Mouse (Mus musculus) embryonic facial prominence, embryonic 12.5 days (tissue): ENCODE data around the gene Sash3. TPM values are rescaled to one million over a fixed set of nuclear protein-coding genes. Genes with fewer than 3 reads are reported as not detected.

ENCODE experiments used
- ATAC-seq: fragments of 200-750 bp; cut with Nextera tagmentation; 2 replicates; pipeline ENCODE4 v1.8.0; 2017; ENCODE audit not compliant: insufficient number of reproducible peaks, insufficient read depth, low FRiP score, low TSS enrichment
- H3K27ac ChIP-seq: fragments of 300-500 bp; sonication (generic); 2 replicates; pipeline ENCODE4 v1.5.1; 2016; ENCODE audit warnings: mild to moderate bottlenecking
- H3K27me3 ChIP-seq: fragments of 300-500 bp; sonication (generic); 2 replicates; pipeline ENCODE4 v1.6.1; 2016; ENCODE audit warnings: mild to moderate bottlenecking, moderate library complexity
- H3K36me3 ChIP-seq: fragments of 300-500 bp; sonication (generic); 2 replicates; pipeline ENCODE4 v1.6.1; 2016; ENCODE audit warnings: mild to moderate bottlenecking
- H3K4me1 ChIP-seq: fragments of 300-500 bp; sonication (generic); 2 replicates; pipeline ENCODE4 v1.6.1; 2016
- H3K4me2 ChIP-seq: fragments of 300-500 bp; sonication (generic); replicated peaks from 2 replicates; pipeline ENCODE4 v1.6.1; 2016; ENCODE audit warnings: mild to moderate bottlenecking, moderate library complexity
- H3K4me3 ChIP-seq: fragments of 300-500 bp; sonication (generic); 2 replicates; pipeline ENCODE4 v1.5.1; 2016; ENCODE audit warnings: mild to moderate bottlenecking
- H3K9ac ChIP-seq: fragments of 300-500 bp; sonication (generic); 2 replicates; pipeline ENCODE4 v1.6.1; 2016; ENCODE audit warnings: mild to moderate bottlenecking, moderate library complexity
- H3K9me3 ChIP-seq: fragments of 300-500 bp; sonication (generic); 2 replicates; pipeline ENCODE4 v1.6.1; 2016; ENCODE audit warnings: mild to moderate bottlenecking, moderate library complexity
- WGBS: fragments of 180-500 bp; shearing (Covaris S2); methylation state at CpG from one replicate; pipeline ENCODE4 v1.1.7; 2016; 5-methylcytosine and 5-hydroxymethylcytosine counted together
- polyA plus RNA-seq: library from polyadenylated mRNA; unstranded; fragments of >200 nt; fragmentation: Nextera tagmentation; extraction: Ambion mirVana; gene quantifications from 2 replicates; pipeline ENCODE4 v1.2.1, GENCODE M21; 2016

The Sash3 gene
- polyA plus RNA-seq, result 1.4 and 1.8 TPM in 2 replicates

DNA sequence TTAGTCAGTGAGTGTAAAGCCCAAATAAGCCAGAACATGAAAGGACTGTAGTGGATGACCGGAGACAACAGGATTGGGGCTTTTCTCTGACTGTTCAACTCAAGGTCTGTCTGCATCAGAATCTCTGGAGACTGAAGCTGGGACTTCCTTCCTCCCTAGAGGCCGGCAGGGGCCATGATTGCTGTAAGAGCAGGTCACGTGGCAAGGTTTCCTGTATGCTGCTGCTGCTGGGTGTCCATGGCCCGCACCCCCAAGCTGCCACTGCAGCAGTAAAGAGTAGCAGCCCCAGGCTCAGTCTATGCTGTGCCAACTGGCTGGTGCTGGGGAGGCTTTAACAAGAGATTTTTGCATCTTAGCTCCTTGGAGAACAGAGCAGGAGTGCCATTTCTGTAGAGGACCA lies at the start of gene Sash3:
Gene Sash3, plus strand, starts transcription at position 175 of the 400 bp plus-strand sequence.
- Histone ChIP-seq H3K4me1 (no peaks in the 10 kb centered on the region), H3K36me3 (no peaks in the 10 kb centered on the region), H3K27me3 (no peaks in the 10 kb centered on the region), H3K9ac (no peak within 1 kb of the TSS), H3K27ac (no peak within 1 kb of the TSS), H3K4me2 (no peak within 1 kb of the TSS), H3K9me3 (no peaks in the 10 kb centered on the region), H3K4me3 (no peak within 1 kb of the TSS)
- 89% methylated on average over 4 of the region's 4 CpGs for WGBS
- no peak for ATAC-seq

DNA sequence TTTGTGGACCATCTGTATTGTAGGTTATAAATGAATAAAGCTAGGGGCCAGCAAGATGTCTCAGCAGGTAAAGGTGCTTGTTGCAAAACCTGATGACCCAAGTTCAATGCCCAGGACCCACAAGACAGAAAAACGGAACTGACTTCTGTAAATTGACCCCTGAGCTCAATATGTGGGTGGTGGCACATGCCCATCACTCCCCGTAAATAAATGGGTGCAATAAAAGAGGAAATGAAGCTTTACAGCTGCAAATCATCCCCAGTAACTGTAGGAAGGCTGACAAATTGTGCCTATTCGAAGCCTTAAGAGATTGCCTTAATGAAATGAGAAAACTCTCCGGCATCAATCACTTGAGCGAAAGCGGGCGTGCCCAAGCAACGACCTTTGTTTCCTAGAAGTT lies 49.7 kb upstream of the Sash3 start:
- no peaks in the 10 kb centered on the region for H3K36me3 ChIP-seq
- no peak for ATAC-seq
- no peak overlapping the region for H3K9ac ChIP-seq
- WGBS, result 77% methylated on average over 8 of the region's 8 CpGs
- H3K27me3 ChIP-seq, result no peaks in the 10 kb centered on the region
- H3K4me2 ChIP-seq, result no peak overlapping the region
- H3K4me1 ChIP-seq, result no peaks in the 10 kb centered on the region
- H3K9me3 ChIP-seq, result no peaks in the 10 kb centered on the region
- no peak overlapping the region for H3K4me3 ChIP-seq
- no peak overlapping the region for H3K27ac ChIP-seq

DNA sequence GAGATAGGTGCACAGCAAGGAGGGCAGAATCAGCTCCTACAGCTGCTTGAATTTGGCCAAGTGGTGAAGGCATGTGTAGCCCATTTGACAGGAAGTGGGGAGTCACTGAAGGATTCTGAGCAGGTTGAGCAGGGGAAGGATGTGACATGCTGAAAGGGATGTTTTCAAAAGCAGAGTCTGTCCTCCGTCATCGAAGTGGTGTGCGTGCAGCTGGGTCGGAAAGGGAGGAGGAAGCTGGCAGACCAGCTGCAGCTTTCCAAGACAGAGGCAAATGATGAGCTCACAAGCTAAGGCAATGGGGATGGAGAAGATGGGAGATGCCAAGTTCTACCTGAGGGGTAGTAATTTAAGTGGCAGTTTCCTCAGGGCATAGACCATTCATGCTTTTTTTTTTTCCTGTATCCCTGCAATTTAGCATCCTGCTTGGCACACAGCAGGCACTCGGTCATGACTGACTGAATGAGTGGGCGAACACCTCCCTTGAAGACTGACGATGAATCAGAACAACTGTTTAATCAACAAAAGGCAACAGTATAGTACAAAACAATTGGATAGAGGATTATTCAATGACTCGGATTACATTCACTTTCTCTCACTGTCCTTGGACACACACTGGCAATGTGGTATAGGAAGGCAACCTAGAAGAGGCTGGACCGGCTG lies 47.6 kb upstream of the Sash3 start:
- Histone ChIP-seq H3K27ac (no peak overlapping the region), H3K9ac (no peak overlapping the region), H3K4me3 (no peak overlapping the region), H3K4me1 (no peaks in the 10 kb centered on the region), H3K27me3 (no peaks in the 10 kb centered on the region), H3K36me3 (no peaks in the 10 kb centered on the region), H3K9me3 (no peaks in the 10 kb centered on the region), H3K4me2 (no peak overlapping the region)
- ATAC-seq, result no peak
- 84% methylated on average over 9 of the region's 9 CpGs for WGBS

DNA sequence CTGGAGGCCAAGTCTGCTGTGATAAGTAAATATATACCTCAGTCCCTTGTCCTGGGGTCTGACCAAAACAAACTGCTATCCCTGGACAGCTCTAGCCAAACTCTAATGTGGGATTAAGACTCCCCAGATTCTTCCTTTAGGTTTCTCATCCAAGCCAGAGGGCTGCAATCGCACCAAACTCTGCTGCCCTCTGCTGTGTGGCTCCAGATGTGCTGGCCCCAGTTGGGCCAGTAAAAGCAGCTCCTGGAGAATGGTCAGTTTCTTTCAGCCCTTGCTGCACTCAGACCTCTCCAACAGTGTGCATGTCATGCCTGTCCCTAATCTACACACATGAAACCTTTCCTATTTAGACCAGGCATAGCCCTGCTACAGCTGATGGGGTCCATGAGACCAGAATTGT lies 46.4 kb upstream of the Sash3 start:
- no peaks in the 10 kb centered on the region for H3K4me1 ChIP-seq
- no peak overlapping the region for H3K4me2 ChIP-seq
- no peak overlapping the region for H3K4me3 ChIP-seq
- no peaks in the 10 kb centered on the region for H3K27me3 ChIP-seq
- no peak overlapping the region for H3K27ac ChIP-seq
- no peak overlapping the region for H3K9ac ChIP-seq
- H3K36me3 ChIP-seq, result no peaks in the 10 kb centered on the region
- H3K9me3 ChIP-seq, result no peaks in the 10 kb centered on the region
- no peak for ATAC-seq
- WGBS, result 24% methylated on average over 1 of the region's 1 CpGs

DNA sequence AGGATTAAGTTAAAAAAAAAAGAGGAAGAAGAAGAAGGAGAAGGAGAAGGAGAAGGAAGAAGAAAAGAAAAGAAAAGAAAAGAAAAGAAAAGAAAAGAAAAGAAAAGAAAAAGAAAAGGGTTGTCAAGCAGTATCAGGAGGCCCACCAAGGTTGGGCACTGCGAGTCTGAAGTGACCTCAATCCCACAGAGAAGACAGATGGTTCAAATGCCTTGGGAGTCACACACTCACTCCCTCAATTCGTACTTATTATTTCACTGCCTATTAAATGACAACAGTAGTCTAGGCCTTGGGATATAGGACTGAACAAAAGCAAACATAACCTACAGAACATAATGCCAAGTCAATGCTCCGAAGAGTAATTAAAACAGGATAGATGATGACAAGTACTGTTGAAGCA lies 43.0 kb upstream of the Sash3 start:
- Histone ChIP-seq H3K27ac (no peak overlapping the region), H3K9me3 (no peaks in the 10 kb centered on the region), H3K27me3 (no peaks in the 10 kb centered on the region), H3K4me3 (no peak overlapping the region), H3K9ac (no peak overlapping the region), H3K36me3 (no peaks in the 10 kb centered on the region), H3K4me1 (no peaks in the 10 kb centered on the region), H3K4me2 (no peak overlapping the region)
- ATAC-seq, result no peak
- WGBS, result 80% methylated on average over 3 of the region's 3 CpGs

DNA sequence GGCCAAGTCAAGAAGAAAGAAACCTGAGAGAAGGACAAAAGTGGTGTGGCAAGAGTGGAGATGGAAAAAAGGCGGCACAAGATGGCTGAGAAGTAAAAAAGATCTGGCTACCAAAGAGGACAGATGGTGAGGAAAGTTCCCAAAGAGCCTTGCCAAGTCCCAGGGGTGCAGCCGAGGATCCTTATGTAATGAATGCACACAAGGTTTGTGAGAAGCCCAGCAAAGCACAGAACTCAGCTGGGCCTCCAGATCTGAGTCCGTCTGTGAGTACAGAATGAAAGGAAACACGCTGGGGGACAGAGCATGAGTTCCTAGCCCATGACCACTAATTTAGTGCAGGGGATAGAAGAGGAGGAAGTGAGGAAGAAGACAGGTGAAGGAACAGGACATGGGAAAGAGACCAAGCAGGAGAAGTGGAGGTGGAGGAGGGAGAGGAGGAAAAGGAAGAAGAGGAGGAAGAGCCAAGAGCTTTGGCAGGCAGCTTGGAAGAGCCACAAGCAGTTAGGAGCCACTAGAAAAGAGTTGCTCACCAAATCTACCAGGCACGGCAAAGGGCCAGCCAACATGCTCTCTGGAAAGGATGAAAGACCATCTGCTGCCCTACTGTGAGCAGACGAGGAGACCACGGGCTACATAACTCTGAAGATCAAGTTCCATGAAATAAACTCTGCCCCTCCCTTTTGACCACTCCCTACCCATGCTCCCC lies 41.3 kb upstream of the Sash3 start:
- Histone ChIP-seq H3K36me3 (no peaks in the 10 kb centered on the region), H3K27ac (no peak overlapping the region), H3K27me3 (no peaks in the 10 kb centered on the region), H3K9me3 (no peaks in the 10 kb centered on the region), H3K9ac (no peak overlapping the region), H3K4me1 (no peaks in the 10 kb centered on the region), H3K4me2 (no peak overlapping the region), H3K4me3 (no peak overlapping the region)
- no peak for ATAC-seq
- 84% methylated on average over 7 of the region's 7 CpGs for WGBS

DNA sequence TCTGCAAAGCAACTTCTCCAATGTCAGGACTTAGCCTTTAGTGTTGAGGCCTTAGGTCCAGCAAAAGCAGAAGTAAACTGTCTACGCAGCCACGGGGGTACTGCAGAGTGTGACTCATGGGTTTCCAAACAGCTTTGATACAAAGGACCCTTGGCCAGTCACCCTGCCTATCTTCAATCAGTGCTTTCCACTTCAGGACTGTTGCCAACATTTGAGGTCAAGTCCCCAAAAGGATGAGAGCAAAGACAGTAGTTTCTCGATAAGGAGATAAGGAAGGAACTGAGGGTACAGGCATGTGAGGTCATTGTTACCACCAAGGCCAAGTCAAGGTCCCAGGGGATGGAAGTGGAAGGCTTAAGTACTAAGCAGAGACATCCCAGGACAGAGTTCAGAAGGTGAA lies 40.0 kb upstream of the Sash3 start:
- 93% methylated on average over 3 of the region's 3 CpGs for WGBS
- H3K4me2 ChIP-seq, result no peak overlapping the region
- H3K4me3 ChIP-seq, result no peak overlapping the region
- no peak overlapping the region for H3K9ac ChIP-seq
- no peaks in the 10 kb centered on the region for H3K9me3 ChIP-seq
- no peak for ATAC-seq
- H3K27ac ChIP-seq, result no peak overlapping the region
- no peaks in the 10 kb centered on the region for H3K27me3 ChIP-seq
- H3K36me3 ChIP-seq, result no peaks in the 10 kb centered on the region
- no peaks in the 10 kb centered on the region for H3K4me1 ChIP-seq

DNA sequence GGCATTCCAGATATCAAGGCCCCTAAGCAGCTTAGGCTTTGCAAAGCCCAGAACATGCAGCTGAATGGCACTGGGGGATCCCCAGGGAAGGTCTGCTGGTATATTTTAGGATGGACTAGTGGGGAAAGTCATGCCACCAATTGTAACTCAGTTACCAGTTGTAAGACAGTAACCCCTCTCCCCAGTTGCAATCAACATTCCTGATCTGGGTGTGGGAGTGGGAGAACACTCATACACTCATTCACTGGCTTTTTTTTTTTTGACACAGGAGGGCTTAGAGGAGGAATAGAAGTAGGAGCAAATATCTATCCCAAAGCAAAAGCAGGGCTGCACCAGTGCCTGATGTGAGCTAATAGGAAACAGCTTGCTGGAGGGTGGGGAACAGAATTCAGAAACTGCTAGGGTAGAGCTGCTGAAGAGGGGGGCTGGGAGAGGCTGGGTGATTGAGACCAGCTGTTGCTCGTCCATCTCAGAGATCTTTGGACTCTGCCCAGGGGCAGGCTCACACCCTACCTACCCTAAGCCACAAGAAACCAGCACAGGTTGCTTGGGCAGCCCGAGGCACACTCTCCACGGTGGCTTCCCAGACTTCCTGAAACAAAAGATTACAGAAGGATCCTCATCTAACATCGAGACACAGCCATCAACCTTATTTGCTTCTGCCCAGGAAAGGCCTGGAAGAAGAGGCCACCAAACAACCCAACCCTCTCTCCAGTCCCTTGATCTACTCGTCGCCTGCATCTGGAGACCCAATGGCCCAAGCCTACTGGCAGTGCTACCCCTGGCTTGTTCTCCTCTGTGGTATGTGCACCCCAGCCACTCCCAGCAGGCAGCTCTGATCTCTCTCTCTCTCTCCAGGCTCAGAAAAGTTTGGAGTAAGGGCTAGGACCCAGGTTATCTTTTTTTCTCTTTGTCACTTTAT lies 37.6 kb upstream of the Sash3 start, which contains the start of gene Xpnpep2:
Gene Xpnpep2, plus strand, starts transcription at position 332 of the 922 bp plus-strand sequence.
- Histone ChIP-seq H3K4me3 (no peak within 1 kb of the TSS), H3K27me3 (no peaks in the 10 kb centered on the region), H3K9me3 (no peaks in the 10 kb centered on the region), H3K36me3 (no peaks in the 10 kb centered on the region), H3K27ac (peak within 1 kb of the TSS; percentile 85), H3K4me2 (peak within 1 kb of the TSS; percentile 9; the same call in 1 of the 2 replicates), H3K4me1 (no peaks in the 10 kb centered on the region), H3K9ac (no peak within 1 kb of the TSS)
- ATAC-seq, result peak; percentile 83
- WGBS, result 31% methylated on average over 6 of the region's 6 CpGs

DNA sequence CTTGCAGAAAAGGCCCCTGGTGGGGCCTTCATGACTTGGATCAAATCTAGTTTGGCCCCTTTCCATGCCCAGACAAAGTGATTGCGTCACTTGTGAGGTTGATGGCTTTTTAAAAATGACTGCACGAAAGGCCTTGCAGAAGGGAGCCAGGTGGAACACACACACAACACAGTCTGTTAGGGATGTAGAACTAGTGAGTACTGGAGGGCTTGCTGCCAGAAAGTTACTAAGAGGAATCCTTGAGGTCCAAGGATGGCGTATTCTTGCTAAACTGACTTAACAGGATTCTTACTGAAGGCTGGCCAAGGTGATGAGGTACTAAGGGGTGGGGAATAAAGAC lies 37.0 kb upstream of the Sash3 start:
- H3K27me3 ChIP-seq, result no peaks in the 10 kb centered on the region
- no peak overlapping the region for H3K9ac ChIP-seq
- H3K4me3 ChIP-seq, result no peak overlapping the region
- no peaks in the 10 kb centered on the region for H3K9me3 ChIP-seq
- H3K36me3 ChIP-seq, result no peaks in the 10 kb centered on the region
- 81% methylated on average over 3 of the region's 3 CpGs for WGBS
- H3K4me2 ChIP-seq, result no peak overlapping the region
- H3K4me1 ChIP-seq, result no peaks in the 10 kb centered on the region
- peak overlapping the region; percentile 75; the same call in 1 of the 2 replicates for H3K27ac ChIP-seq
- no peak for ATAC-seq

DNA sequence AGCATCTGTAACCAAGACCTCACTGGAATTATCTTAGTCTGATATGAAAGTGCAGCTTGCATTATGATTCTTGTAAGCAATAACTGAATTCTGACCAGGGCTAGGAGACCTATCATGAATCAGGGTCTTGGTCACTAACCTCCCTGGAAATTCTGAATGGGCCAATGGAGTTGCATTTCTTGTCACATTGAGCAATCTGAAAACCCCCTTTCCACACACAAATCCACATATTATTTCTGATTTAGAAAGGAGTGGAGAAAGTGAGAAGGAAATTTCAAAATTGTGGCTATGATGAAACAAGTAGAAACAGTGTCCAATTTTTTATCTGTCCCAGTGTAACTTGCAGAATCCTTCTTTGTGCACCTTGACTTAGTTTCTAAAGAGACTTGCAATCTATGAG lies 26.9 kb upstream of the Sash3 start:
- Histone ChIP-seq H3K9ac (no peak overlapping the region), H3K27me3 (no peaks in the 10 kb centered on the region), H3K27ac (no peak overlapping the region), H3K4me3 (no peak overlapping the region), H3K4me1 (no peaks in the 10 kb centered on the region), H3K9me3 (no peaks in the 10 kb centered on the region), H3K36me3 (no peaks in the 10 kb centered on the region), H3K4me2 (no peak overlapping the region)
- no peak for ATAC-seq

DNA sequence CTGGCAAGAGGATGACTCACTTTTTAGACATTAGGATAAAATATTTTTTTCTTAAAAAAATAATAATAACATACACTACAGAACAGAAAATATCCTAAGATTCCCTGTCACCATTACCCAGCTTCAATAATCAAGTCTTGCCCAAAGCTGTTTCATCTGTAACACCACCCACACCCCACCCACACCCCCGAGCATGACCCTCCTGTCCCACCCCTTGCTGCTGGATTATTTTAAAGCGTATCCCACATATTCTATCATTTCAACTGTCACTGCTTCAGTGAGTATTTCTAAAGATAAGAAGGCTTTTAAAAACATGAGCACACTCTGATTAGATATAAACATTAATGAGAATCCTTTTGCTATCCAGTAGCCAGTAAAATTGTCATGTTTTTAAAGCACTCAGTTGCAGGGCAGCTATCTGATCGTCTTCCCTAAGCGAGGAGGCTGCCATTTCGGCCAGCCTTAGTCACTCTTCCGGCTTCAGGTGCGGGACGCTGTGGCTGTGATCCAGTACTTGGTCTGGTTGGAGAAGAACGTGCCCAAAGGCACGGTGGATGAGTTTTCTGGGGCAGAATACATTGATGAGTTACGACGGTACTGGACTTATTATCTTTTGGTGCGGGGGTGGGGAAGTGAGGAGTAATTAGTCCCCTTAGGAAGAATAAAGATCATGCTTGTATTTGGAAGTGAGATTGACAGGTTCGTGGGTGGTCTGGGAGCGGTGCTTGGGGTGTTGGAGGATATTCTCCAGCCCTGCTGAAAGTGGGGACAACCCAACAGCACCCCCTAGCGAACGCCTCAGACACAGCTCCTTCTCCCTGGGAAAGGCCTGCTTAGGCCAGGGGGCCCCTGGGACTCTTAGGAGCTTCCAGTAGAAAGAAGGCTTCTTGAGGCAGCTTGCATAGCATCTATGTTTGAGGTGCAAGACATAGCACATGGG lies 21.8 kb upstream of the Sash3 start:
- Histone ChIP-seq H3K4me2 (peak overlapping the region; percentile 31; the same call in 1 of the 2 replicates), H3K9me3 (no peaks in the 10 kb centered on the region), H3K27me3 (no peaks in the 10 kb centered on the region), H3K27ac (no peak overlapping the region), H3K4me1 (no peaks in the 10 kb centered on the region), H3K36me3 (no peaks in the 10 kb centered on the region), H3K4me3 (no peak overlapping the region), H3K9ac (no peak overlapping the region)
- 30% methylated on average over 17 of the region's 17 CpGs for WGBS
- ATAC-seq, result no peak
